Mouse (Mus musculus) heart, adult 9 months (tissue): ENCODE measurements around the gene Olfr1034.
"Not testable (repeated sequence)": the region's sequence is repeated elsewhere in the genome, so short reads cannot be mapped to it uniquely, and the experiment has no call there.

Source experiments
- DNase-seq, 2 experiments: peaks; one replicate each; pipeline ENCODE4 v3.0.0; 2022; ENCODE audit warnings: low spot score in 2 of 2

Gene Olfr1034

DNA sequence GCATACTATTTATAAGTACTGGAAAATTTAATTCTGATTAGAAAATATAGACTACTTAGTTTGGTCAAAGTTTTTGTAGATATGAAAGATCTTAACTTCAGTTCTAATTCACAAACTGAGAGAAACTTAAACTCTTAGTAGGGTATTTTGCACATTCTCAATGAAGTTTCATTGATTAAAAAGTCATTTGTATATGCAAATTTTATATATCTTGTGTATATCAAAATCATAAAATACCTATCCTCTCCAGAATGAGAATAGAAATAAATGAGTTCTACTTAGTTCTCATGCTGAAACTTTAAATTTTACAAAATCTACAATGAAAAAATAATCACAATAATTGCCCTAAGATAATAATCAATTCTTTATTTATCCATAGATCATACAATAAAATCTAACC lies at the start of gene Olfr1034:
Gene Olfr1034, plus strand, starts transcription at position 301 of the 400 bp plus-strand sequence.
- DNase-seq, result no peak

GRCm38 (mm10) chr2:86005240-86005639 lies 40.4 kb upstream of the Olfr1034 start, which contains the start of gene Olfr1032:
TSS of gene Olfr1032 (plus strand) at chr2:86005540.
- DNase-seq, result no peak

DNA sequence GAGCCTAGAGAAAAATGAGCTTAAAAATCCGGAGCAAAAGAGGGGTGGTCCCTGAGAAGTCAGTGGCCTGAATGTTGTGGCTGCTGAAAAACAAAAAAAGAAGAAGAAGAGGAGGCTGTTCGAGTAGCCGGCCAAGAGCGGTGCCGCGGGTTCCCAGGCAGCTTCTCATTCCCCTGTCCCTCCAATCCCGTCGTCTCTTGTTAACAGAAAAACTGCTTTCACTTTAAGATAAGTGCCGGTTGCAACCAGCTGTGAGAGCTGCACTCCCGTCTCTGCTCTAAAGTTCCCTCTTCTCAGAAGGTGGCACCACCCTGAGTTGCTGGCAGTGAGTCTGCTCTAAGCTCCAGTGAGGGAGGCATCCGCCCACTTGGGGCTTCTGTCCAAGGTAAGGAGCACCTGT lies 25.3 kb upstream of the Olfr1034 start, which contains the start of gene Olfr1033:
Gene Olfr1033, plus strand, starts transcription at position 228 of the 400 bp plus-strand sequence.
- DNase-seq, result peak; percentile 45 to 66

DNA sequence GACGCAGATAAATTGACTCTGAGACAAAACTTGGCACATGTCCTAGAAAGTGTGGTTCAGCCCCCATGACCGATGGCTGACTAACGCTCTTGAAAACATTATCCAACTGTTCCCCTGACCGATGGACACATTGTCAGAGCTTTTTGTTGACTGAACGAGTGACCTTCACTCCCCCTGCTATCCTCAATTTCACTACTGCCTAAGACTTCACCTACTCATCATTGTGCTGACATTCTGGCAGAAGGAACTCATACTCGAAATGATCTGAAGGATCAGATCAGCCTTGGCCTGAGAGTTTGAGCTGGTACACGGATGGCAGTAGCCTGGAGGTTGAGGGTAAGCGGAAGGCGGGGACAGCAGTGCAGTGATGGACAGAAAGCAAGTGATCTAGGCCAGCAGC lies 24.1 kb upstream of the Olfr1034 start:
- not testable (repeated sequence) for DNase-seq

DNA sequence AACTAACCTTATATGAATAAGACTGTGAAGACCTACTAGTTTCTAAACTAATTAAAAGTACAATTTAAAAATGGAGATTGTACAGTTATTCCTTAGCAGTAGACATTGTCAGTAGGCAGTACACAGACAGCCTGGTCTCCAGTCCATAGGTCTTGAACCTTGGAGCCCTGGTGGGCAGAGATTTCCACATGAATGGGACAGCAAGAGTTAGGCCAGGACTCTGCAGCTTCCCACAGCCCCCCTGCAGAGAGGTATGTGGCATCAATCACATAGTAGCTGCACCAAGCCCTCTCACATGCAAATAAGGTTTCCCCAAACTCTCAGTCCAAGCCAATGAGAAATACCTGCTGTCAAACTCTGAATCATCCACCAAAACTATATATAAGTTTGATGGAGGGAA lies 5.1 kb downstream of the Olfr1034 start:
- DNase-seq, result not testable (repeated sequence)

- not testable (repeated sequence) for DNase-seq
Measured at GRCm38 (mm10) chr2:86063766-86064165, 18.1 kb downstream of the Olfr1034 start.

GRCm38 (mm10) chr2:86070189-86070588 lies 24.5 kb downstream of the Olfr1034 start:
- DNase-seq, result no peak

- not testable (repeated sequence) for DNase-seq
Measured at GRCm38 (mm10) chr2:86073692-86074091, 28.0 kb downstream of the Olfr1034 start, which contains the start of gene Olfr1036. TSS of gene Olfr1036 (plus strand) at chr2:86073992.

DNA sequence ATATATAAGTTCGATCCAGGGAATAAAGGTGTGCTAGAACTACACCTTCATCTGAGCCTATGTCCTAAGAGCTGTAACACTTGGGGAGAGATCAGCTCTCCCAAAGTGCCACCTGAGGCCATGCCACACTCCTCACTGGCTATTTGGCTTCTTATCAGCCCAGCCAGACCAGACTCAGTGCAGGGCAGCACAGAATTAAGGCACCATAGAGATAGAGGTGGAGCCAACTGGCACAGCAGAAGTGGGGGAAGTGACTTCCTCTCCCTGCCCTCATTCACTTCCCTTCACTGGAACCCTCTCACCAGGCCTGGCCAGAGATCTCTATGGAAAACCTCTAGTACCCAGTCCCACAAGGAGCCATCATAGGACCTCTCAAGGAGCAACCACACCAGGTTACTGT lies 34.8 kb downstream of the Olfr1034 start:
- not testable (repeated sequence) for DNase-seq

DNA sequence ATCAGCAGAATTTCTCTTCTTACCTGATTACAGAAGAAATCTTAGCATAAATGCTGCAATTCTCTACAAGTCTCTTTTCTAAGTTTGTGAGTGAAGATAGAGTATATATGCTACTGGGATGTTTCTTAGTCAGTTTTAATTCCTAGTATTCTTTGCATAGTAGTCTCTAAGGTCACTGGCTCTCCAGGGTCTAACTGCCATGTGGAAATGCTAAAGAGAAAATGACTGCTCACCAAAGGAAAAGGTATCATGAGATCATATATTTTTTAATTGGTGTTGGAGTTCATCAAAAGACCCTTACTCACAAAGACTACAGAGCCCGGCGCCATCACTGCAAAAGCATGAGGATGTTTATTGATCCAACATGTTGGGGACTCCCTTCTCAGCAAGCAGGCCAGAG lies 41.6 kb downstream of the Olfr1034 start, which contains the start of gene Olfr1037:
Gene Olfr1037, minus strand, starts transcription at position 101 of the 400 bp plus-strand sequence.
- DNase-seq, result no peak
